Mouse (Mus musculus): ENCODE data around the gene Ephx1. TPM values are rescaled to one million over a fixed set of nuclear protein-coding genes. Genes with fewer than 3 reads are reported as not detected.

Gene Ephx1
- polyA plus RNA-seq, 1 experiment from 2014 or later: 1.6 TPM

DNA sequence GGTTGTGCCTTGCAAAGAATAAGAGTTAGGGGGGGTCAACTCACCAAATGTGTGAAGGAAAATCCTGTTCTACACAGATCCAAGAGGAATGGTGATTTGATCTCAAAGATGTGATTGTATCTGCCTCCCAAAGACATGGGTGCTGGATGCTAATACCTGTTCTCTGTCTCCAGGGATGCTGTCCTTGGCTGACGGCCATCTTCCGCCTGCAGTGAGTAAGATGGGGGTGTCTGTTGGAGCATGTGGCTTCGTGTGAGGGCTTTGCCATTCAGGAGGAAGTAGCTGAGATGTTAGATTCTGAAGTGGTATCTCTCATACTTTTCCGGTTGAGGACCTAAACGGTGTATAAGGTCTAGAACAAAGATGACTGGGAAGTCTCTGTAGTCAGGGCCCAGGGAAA is 67.9 kb downstream of the Ephx1 start:
- Histone ChIP-seq H3K36me3 (ENCODE audit: control insufficient read depth, insufficient read depth, low read length) (no peaks in the 10 kb centered on the region), H3K9ac (ENCODE audit: low read length) (no peak overlapping the region), H3K4me1 (ENCODE audit: control insufficient read depth, insufficient read depth, low read length) (no peaks in the 10 kb centered on the region), H3K4me3 (ENCODE audit: low read depth, low read length) (no peak overlapping the region), H3K4me2 (ENCODE audit: low read depth) (no peak overlapping the region), H3K27ac (ENCODE audit: low read depth, low read length) (no peak overlapping the region), H3K27me3 (ENCODE audit: control insufficient read depth, insufficient read depth, low read length) (no peaks in the 10 kb centered on the region), H3K9me3 (ENCODE audit: control insufficient read depth, low read length) (no peaks in the 10 kb centered on the region)
- DNase-seq (ENCODE audit: low spot score) (no peak), ATAC-seq (ENCODE audit: insufficient read depth, low FRiP score, low TSS enrichment) (no peak)
- 93% methylated on average over 5 of the region's 5 CpGs for WGBS

DNA sequence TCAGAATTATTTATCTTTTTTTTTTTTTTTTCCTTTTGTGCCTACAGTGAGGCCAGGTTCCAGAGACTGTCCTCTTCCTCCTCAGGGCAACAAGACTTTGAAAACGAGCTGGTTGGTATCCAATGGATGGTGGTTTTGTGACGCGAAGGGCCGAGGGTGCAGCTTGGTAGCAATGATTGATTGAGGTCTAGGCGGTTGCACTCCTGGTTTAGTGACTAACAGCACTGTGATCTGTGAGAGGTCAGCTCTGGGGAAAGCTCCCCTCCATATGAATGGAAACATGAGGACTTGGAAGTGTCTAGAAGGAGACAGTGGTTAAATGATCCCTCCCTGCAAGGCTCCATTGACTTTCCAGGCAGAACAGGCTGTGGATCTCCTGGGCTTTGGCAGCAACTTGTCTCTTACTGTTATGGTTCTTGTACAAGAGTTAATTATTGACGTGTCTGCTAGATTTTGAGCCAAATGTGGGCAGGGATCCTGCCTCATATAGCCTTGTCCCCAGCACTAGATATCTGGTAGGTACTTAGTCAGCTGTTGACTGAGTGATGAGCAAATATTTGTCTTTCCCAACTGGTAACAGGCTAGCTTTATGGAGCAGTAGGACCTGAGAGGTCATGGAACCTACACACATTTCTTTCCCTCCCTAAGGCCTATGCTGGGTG is 68.5 kb downstream of the Ephx1 start:
- 74% methylated on average over 6 of the region's 6 CpGs for WGBS
- ATAC-seq (ENCODE audit: insufficient read depth, low FRiP score, low TSS enrichment) (no peak), DNase-seq (ENCODE audit: low spot score) (no peak)
- Histone ChIP-seq H3K27me3 (ENCODE audit: control insufficient read depth, insufficient read depth, low read length) (no peaks in the 10 kb centered on the region), H3K4me2 (ENCODE audit: low read depth) (no peak overlapping the region), H3K4me1 (ENCODE audit: control insufficient read depth, insufficient read depth, low read length) (no peaks in the 10 kb centered on the region), H3K27ac (ENCODE audit: low read depth, low read length) (no peak overlapping the region), H3K36me3 (ENCODE audit: control insufficient read depth, insufficient read depth, low read length) (no peaks in the 10 kb centered on the region), H3K9ac (ENCODE audit: low read length) (no peak overlapping the region), H3K9me3 (ENCODE audit: control insufficient read depth, low read length) (no peaks in the 10 kb centered on the region), H3K4me3 (ENCODE audit: low read depth, low read length) (no peak overlapping the region)

DNA sequence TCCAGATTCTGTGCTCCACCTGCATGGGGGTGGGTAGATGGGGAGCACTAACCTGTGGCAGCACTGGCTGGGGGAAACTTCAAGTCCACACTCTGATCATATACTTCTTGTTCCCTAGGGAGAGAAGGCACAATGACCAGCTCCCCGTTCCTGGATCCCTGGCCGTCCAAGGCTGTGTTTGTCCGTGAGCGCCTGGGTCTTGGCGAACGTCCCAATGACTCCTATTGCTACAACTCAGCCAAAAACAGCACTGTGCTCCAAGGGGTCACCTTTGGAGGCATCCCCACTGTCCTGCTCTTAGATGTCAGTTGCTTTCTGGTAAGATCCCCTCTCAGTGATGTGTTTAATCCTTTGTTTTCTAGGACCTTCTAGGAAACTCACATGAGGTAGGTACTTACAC is 74.3 kb downstream of the Ephx1 start:
- no peak overlapping the region for H3K9ac ChIP-seq (ENCODE audit: low read length)
- DNase-seq (ENCODE audit: low spot score): no peak

DNA sequence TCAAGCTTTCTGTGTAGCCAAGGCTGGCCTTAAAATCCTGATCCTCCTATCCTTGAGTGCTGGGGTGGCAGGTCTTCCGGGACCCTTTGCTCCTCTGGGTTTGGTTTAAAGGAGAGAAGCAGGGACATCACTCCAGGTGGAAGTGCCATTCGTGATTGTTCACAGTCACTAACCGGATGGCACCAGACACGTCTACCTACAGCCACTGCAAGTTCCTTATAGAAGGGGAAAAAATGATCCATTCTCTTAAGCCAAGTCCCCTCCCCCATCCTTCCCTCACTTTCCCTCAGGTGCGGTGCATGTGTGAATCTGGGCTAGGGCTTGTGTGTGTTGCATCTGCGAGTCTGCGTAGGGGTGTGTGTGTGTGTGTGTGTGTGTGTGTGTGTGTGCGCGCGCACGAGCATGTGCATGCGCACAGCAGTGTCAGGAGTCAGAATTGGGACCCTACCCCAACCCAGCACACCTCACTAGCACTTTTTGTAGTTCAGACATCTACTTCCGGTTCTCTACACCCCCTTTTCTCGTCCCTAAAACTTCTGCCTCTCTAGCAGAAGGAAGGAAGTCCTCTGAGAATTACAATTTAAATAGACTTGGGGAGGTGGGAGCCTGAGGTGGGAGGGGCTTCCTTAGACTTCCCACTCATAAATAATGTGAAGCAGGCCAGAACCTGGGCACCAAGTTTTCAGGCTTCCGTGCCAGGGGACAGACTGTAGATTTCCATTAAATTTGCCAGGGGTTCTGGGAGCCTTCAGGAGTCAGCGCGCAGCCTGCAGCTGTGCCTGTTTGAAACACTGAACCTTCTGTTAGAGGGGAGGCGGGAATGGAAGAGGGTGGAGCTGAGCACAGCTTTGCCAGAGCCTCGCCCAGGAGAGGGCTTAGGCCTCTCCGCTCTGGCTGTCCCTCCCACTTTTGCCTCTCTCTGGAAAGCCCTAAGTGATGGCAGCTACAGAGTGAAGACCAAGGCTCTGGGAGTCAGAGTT is 75.4 kb downstream of the Ephx1 start:
- H3K4me2 ChIP-seq (ENCODE audit: low read depth): no peak overlapping the region; the same call in none of the 2 replicates
- peaks cover 35% of the 10 kb centered on the region for H3K27me3 ChIP-seq (ENCODE audit: control insufficient read depth, insufficient read depth, low read length)
- DNase-seq (ENCODE audit: low spot score): peak; percentile 61
- no peak overlapping the region for H3K27ac ChIP-seq (ENCODE audit: low read depth, low read length)
- 22% methylated on average over 20 of the region's 20 CpGs for WGBS
- H3K9ac ChIP-seq (ENCODE audit: low read length): no peak overlapping the region
- no peaks in the 10 kb centered on the region for H3K36me3 ChIP-seq (ENCODE audit: control insufficient read depth, insufficient read depth, low read length)
- peak; percentile 58 for ATAC-seq (ENCODE audit: insufficient read depth, low FRiP score, low TSS enrichment)
- H3K9me3 ChIP-seq (ENCODE audit: control insufficient read depth, low read length): no peaks in the 10 kb centered on the region
- peaks cover 4% of the 10 kb centered on the region; the same call in 1 of the 2 replicates for H3K4me1 ChIP-seq (ENCODE audit: control insufficient read depth, insufficient read depth, low read length)
- no peak overlapping the region for H3K4me3 ChIP-seq (ENCODE audit: low read depth, low read length)

More for the DNA sequence above, 74.3 kb downstream of the Ephx1 start:
- Histone ChIP-seq H3K4me2 (ENCODE audit: low read depth) (no peak overlapping the region), H3K9me3 (ENCODE audit: control insufficient read depth, low read length) (no peaks in the 10 kb centered on the region), H3K4me3 (ENCODE audit: low read depth, low read length) (no peak overlapping the region), H3K27me3 (ENCODE audit: control insufficient read depth, insufficient read depth, low read length) (peaks cover 28% of the 10 kb centered on the region), H3K36me3 (ENCODE audit: control insufficient read depth, insufficient read depth, low read length) (no peaks in the 10 kb centered on the region), H3K27ac (ENCODE audit: low read depth, low read length) (no peak overlapping the region), H3K4me1 (ENCODE audit: control insufficient read depth, insufficient read depth, low read length) (peaks cover 3% of the 10 kb centered on the region; the same call in 1 of the 2 replicates)
- WGBS: 90% methylated on average over 6 of the region's 6 CpGs
- no peak for ATAC-seq (ENCODE audit: insufficient read depth, low FRiP score, low TSS enrichment)

DNA sequence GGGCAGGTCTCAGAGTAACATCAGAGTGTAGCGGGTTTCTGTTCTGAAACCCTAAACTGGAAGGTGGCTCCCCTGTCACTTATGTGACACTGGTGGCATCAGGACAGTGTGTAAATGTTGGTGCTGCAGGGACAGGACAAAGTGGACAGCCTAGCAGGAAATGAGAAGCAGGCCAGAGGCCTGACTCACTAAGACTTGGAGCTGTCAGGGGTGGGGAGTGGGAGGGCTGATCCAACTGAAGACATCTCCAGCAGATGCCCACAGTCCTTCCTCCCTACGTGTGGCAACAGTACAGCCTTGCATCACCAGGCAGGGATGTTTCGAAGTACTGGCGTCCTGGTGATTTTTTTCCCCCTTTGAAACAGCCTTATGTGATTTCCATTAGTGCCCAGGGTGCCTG is 76.2 kb downstream of the Ephx1 start:
- H3K9ac ChIP-seq (ENCODE audit: low read length): no peak overlapping the region
- no peaks in the 10 kb centered on the region for H3K9me3 ChIP-seq (ENCODE audit: control insufficient read depth, low read length)
- ATAC-seq (ENCODE audit: insufficient read depth, low FRiP score, low TSS enrichment) (no peak), DNase-seq (ENCODE audit: low spot score) (no peak)
- no peaks in the 10 kb centered on the region for H3K36me3 ChIP-seq (ENCODE audit: control insufficient read depth, insufficient read depth, low read length)
- no peak overlapping the region for H3K4me3 ChIP-seq (ENCODE audit: low read depth, low read length)
- WGBS: 63% methylated on average over 4 of the region's 4 CpGs
- peaks cover 35% of the 10 kb centered on the region for H3K27me3 ChIP-seq (ENCODE audit: control insufficient read depth, insufficient read depth, low read length)
- H3K27ac ChIP-seq (ENCODE audit: low read depth, low read length): no peak overlapping the region
- peaks cover 4% of the 10 kb centered on the region; the same call in 1 of the 2 replicates for H3K4me1 ChIP-seq (ENCODE audit: control insufficient read depth, insufficient read depth, low read length)
- H3K4me2 ChIP-seq (ENCODE audit: low read depth): no peak overlapping the region

DNA sequence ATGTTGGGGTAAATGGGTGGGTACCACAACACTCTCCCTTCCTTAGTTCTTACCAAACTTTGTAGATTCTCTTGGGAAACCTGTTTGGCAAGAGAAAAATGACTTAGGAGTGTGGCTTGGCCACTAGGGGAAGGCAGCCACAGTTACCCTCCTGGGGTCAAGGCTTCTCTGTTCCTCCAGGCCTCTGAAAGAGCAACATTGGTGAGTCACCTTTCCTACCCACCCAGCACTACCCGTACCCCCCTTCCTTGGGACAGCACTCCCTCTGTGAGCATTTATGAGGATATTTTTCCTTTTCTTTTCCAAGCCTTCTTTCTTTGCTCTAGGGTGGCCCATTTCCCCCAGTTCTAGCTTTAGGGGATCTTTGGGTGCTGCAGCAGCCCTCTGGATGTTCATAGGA is 76.8 kb downstream of the Ephx1 start:
- no peak for ATAC-seq (ENCODE audit: insufficient read depth, low FRiP score, low TSS enrichment)
- Histone ChIP-seq H3K4me1 (ENCODE audit: control insufficient read depth, insufficient read depth, low read length) (peaks cover 4% of the 10 kb centered on the region; the same call in 1 of the 2 replicates), H3K27me3 (ENCODE audit: control insufficient read depth, insufficient read depth, low read length) (peaks cover 35% of the 10 kb centered on the region), H3K27ac (ENCODE audit: low read depth, low read length) (no peak overlapping the region), H3K9me3 (ENCODE audit: control insufficient read depth, low read length) (no peaks in the 10 kb centered on the region), H3K36me3 (ENCODE audit: control insufficient read depth, insufficient read depth, low read length) (no peaks in the 10 kb centered on the region), H3K9ac (ENCODE audit: low read length) (no peak overlapping the region), H3K4me2 (ENCODE audit: low read depth) (no peak overlapping the region), H3K4me3 (ENCODE audit: low read depth, low read length) (no peak overlapping the region)
- no peak for DNase-seq (ENCODE audit: low spot score)
- WGBS: 65% methylated on average over 1 of the region's 1 CpGs

DNA sequence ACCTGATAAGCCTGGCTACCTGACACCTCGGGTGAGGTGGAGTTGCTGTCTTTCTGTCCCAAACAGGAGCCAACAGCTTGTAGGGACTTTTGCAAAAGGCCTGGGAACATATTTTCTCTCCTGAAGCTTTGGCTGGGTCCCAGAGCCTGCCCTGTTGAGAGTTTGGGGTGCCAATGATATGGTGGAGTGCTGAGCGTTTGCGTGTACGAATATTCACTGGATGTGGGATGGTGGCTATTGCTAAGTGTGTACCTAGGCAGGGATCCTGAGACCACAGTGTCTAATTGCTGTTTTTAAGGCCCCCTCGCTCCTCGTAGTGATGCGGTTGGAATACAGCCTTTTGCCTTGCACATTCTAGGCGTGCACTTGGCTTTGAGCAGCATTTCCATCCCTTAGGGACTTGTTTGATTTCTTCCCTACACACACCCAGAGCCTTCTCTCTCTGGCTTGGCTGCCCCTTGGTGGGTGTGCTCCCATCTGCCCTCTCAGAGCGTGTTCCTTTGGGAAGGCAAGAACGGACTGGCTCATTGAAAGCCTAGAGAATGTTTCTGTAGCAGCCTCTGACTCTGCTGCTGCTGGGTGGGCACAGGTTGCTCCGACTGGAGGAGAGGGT is 77.6 kb downstream of the Ephx1 start:
- Histone ChIP-seq H3K27ac (ENCODE audit: low read depth, low read length) (no peak overlapping the region), H3K36me3 (ENCODE audit: control insufficient read depth, insufficient read depth, low read length) (no peaks in the 10 kb centered on the region), H3K4me3 (ENCODE audit: low read depth, low read length) (peak overlapping the region; percentile 75), H3K9me3 (ENCODE audit: control insufficient read depth, low read length) (no peaks in the 10 kb centered on the region), H3K27me3 (ENCODE audit: control insufficient read depth, insufficient read depth, low read length) (peaks cover 35% of the 10 kb centered on the region), H3K4me2 (ENCODE audit: low read depth) (peak overlapping the region; percentile 97), H3K4me1 (ENCODE audit: control insufficient read depth, insufficient read depth, low read length) (peaks cover 4% of the 10 kb centered on the region; the same call in 1 of the 2 replicates), H3K9ac (ENCODE audit: low read length) (peak overlapping the region; percentile 72)
- 40% methylated on average over 11 of the region's 11 CpGs for WGBS
- DNase-seq (ENCODE audit: low spot score): no peak
- no peak for ATAC-seq (ENCODE audit: insufficient read depth, low FRiP score, low TSS enrichment)

DNA sequence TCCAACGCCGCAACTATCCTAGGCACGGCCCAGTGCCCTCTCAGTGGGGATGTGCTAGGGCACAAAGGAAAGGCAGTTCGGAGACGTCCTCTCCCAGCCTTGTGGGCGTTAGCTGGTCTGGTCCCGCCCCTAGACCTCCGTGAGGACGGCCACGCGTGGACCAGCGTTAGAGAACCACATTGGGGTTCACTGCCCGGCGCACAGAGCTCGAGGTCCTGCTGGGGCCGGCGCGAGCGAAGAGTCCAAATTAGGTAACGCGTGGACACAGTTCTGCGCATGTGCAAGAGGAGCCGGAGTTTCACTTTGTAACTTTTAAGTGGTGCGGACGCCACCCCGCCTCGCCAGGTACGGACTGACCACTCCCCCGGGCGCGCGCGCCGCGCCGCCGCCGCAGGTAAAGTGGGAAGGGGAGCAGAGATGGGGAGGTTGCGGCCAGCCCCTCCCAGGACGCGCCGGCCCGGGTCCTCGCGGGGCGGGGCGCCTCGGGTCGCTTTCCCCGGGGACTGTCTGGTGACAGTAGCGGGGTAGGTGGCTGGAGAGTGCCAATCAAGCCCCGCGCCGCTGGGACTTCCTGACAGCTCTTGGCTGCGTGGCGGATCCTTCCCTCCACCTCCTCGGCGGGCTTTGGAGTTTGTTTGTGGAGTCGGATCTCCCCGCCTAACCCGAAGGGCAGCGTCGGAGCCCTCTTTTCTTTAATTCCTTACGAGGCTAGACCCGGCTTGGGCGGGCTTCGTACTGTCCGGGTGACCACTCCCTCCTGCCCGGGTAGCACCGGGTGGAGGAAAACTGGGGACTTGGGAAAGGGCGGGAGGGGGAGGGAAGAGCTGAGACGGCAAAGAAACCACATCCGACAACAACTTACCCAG is 78.3 kb downstream of the Ephx1 start, which contains the start of gene Tmem63a:
TSS of gene Tmem63a (plus strand) at position 179 of the 866 bp plus-strand sequence.
- ATAC-seq (ENCODE audit: insufficient read depth, low FRiP score, low TSS enrichment) (peak; percentile 51), DNase-seq (ENCODE audit: low spot score) (peak; percentile 76)
- Histone ChIP-seq H3K36me3 (ENCODE audit: control insufficient read depth, insufficient read depth, low read length) (no peaks in the 10 kb centered on the region), H3K4me2 (ENCODE audit: low read depth) (peak within 1 kb of the TSS; percentile 97), H3K9me3 (ENCODE audit: control insufficient read depth, low read length) (no peaks in the 10 kb centered on the region), H3K27ac (ENCODE audit: low read depth, low read length) (no peak within 1 kb of the TSS), H3K9ac (ENCODE audit: low read length) (peak within 1 kb of the TSS; percentile 72), H3K4me3 (ENCODE audit: low read depth, low read length) (peak within 1 kb of the TSS; percentile 75), H3K4me1 (ENCODE audit: control insufficient read depth, insufficient read depth, low read length) (peaks cover 4% of the 10 kb centered on the region; the same call in 1 of the 2 replicates), H3K27me3 (ENCODE audit: control insufficient read depth, insufficient read depth, low read length) (peaks cover 37% of the 10 kb centered on the region)
- WGBS: under 1% methylated on average over 72 of the region's 73 CpGs
